Mouse (Mus musculus) testis, adult 2 months (tissue): ENCODE measurements at regions not wholly inside any gene's neighbourhood (a gene's known extent, or its start where the extent isn't known, plus 50 kb on each side); places are given as distances from the start of the nearest gene placed in this dataset.

Source experiments
- H3K27ac ChIP-seq: fragments of 200-500 bp; 2 replicates; pipeline ENCODE4 v1.5.1; 2012; ENCODE audit warnings: low read depth, low read length; ENCODE audit not compliant: control insufficient read depth, insufficient read depth
- H3K27me3 ChIP-seq: fragments of 200-500 bp; 2 replicates; pipeline ENCODE4 v1.6.1; 2012; ENCODE audit warnings: mild to moderate bottlenecking, low read length, moderate library complexity; ENCODE audit not compliant: control insufficient read depth, insufficient read depth
- H3K36me3 ChIP-seq: fragments of 200-500 bp; 2 replicates; pipeline ENCODE4 v1.6.1; 2012; ENCODE audit warnings: mild to moderate bottlenecking, low read length; ENCODE audit not compliant: control insufficient read depth, insufficient read depth
- H3K4me1 ChIP-seq: fragments of 200-500 bp; 2 replicates; pipeline ENCODE4 v1.6.1; 2012; ENCODE audit warnings: low read length; ENCODE audit not compliant: control insufficient read depth, insufficient read depth
- H3K4me3 ChIP-seq: fragments of 200-500 bp; 2 replicates; pipeline ENCODE4 v1.5.1; 2012; ENCODE audit warnings: low read depth, mild to moderate bottlenecking, low read length, moderate library complexity, mixed read lengths; ENCODE audit not compliant: control insufficient read depth
- CTCF ChIP-seq: fragments of 200-500 bp; IDR thresholded peaks from 2 replicates; pipeline ENCODE4 v1.5.1; 2012; ENCODE audit warnings: low read depth, mild to moderate bottlenecking, inconsistent platforms, low read length, moderate library complexity; ENCODE audit not compliant: control insufficient read depth, insufficient read depth, insufficient replicate concordance
- POLR2A ChIP-seq: fragments of 200-500 bp; IDR thresholded peaks from 2 replicates; pipeline ENCODE4 v1.6.1; 2012; ENCODE audit warnings: low read depth, mild to moderate bottlenecking, inconsistent platforms, low read length, moderate library complexity; ENCODE audit not compliant: control insufficient read depth

DNA sequence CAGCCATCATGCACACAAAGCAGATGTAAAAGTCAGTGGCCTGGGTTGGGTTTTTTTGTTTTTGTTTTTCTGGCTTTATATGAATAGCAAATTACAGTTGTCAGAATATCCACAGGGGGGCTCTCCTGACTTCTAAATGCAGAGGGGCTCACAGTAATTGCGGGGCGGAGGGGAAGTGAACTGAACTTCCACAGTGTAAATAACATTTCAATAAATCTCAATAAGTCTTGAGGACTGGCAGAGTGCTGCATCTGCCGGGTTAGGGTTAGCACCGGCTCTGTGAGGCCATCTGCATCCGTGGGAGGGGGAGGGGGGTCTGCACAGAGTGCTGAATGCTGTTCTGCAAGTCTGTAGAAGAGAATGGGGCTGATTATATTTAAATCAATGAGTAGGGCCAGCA, 50.3 kb upstream of the Arl4c start:
- H3K27me3 ChIP-seq = no peaks in the 10 kb centered on the region
- no peak overlapping the region for H3K4me3 ChIP-seq
- no peak for TF ChIP-seq POLR2A
- TF ChIP-seq CTCF = no peak
- H3K27ac ChIP-seq = no peak overlapping the region
- H3K4me1 ChIP-seq = no peaks in the 10 kb centered on the region
- H3K36me3 ChIP-seq = no peaks in the 10 kb centered on the region

DNA sequence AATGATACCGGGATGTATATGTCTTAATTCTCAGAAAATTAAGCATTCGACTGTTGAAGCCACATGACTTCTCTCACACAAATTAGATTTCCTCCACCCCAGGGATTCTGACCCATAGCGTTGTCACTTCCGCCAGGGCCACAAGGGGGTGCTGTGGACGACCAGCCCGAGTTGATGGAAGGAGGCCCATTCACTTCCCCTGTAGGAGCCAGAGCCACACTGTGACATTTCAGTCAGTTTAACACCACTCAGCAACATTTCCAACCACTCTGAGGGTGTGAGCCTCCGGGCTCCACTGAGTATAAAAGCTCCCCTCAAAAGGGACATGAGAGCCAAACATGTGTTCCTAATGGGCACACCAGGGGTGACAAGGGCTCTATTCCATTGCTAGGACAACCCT, 54.6 kb upstream of the Arl4c start:
- Histone ChIP-seq H3K4me1 (peaks cover 5% of the 10 kb centered on the region), H3K4me3 (no peak overlapping the region), H3K36me3 (no peaks in the 10 kb centered on the region), H3K27me3 (no peaks in the 10 kb centered on the region), H3K27ac (no peak overlapping the region)
- no peak for TF ChIP-seq POLR2A
- peak; percentile 67; the same call in 1 of the 2 replicates for TF ChIP-seq CTCF

DNA sequence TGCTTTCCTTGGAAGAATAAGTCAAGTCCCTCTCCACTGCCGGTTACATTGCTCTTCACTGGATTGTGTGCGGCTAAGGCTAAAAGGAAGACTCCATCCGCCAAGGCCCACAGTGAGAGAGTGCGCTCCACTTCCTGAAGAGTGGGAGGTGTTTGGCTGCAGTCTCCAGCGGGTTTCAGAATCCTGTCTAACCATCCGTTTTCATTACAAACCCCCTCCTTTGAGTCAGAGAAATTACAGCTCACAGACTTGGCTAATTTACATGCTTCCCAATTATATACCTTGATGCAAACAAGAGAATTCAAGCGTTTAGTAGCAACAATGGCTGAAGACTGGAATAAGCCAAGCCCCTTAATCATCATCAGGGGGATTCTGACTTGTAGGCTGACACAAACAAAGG, 55.1 kb upstream of the Arl4c start:
- H3K27ac ChIP-seq = no peak overlapping the region

DNA sequence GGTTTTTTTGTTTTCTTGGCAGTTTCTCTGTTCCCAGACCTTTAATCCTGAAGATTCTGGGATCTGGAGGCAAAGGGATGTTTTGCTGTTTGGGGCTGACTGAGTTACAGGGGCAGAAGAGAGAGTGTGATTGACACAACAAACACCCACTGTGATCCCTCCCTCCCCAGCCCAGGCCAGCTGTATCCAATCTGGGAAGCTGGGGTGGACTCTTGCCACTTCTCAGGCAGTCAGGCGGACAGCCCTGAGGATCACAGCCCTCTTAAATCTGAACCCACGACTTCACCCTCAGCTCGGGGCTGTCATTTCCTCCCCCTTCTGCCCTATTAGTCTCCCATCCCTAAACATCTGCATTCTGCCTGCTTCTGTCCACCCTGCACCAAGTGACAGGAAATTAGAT, 55.7 kb upstream of the Arl4c start:
- H3K27ac ChIP-seq = no peak overlapping the region
- TF ChIP-seq CTCF (no peak), POLR2A (no peak)

More for the DNA sequence above, 55.1 kb upstream of the Arl4c start:
- TF ChIP-seq CTCF = no peak
- no peak for TF ChIP-seq POLR2A
- peaks cover 5% of the 10 kb centered on the region for H3K4me1 ChIP-seq
- H3K4me3 ChIP-seq = no peak overlapping the region
- no peaks in the 10 kb centered on the region for H3K27me3 ChIP-seq
- no peaks in the 10 kb centered on the region for H3K36me3 ChIP-seq

DNA sequence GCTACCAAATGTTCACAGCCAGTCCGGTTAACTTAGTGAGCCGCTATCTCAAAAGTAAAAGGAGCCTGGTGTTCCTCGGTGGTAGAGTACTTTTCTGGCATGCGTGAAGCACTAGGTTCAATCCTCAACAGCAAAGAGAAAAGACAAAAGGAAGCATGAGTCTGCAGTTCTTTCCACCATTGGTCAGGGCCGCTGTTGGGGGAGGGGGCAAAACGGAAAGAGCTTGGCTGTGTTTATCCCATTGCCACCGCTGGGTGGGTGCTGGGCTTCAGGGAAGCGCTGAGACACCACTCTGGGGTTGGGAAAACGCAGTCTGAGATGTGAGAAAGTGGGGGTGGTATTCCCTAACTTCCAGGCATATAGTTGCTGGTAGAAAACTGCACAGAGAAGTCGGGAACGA, 58.6 kb upstream of the Arl4c start:
- no peak for TF ChIP-seq CTCF
- Histone ChIP-seq H3K4me3 (peak overlapping the region; percentile 40; the same call in 1 of the 2 replicates), H3K27me3 (no peaks in the 10 kb centered on the region), H3K27ac (peak overlapping the region; percentile 24), H3K4me1 (peaks cover 5% of the 10 kb centered on the region), H3K36me3 (no peaks in the 10 kb centered on the region)

More for the DNA sequence above, 55.7 kb upstream of the Arl4c start:
- Histone ChIP-seq H3K36me3 (no peaks in the 10 kb centered on the region), H3K27me3 (no peaks in the 10 kb centered on the region), H3K4me1 (peaks cover 5% of the 10 kb centered on the region), H3K4me3 (no peak overlapping the region)

DNA sequence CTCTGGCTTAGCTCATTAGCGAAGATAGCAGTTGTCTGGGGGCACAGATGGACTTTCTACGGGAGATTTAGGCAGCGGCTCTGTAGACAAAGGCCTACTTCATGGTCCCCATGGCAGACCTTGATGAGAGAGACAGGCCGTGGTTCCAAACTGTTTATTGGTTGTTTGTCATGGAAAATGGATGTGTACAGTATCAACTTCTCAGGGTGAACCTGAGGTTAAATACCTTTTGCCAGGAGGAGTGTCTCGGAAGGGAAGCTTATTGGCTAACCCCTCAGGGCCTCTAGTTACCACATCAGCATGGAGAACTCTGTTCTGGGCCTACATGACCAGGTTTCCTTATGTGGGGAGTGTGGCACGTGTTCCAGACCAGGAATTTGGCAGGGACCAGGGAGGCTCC, 59.1 kb upstream of the Arl4c start:
- H3K27ac ChIP-seq = peak overlapping the region; percentile 24

DNA sequence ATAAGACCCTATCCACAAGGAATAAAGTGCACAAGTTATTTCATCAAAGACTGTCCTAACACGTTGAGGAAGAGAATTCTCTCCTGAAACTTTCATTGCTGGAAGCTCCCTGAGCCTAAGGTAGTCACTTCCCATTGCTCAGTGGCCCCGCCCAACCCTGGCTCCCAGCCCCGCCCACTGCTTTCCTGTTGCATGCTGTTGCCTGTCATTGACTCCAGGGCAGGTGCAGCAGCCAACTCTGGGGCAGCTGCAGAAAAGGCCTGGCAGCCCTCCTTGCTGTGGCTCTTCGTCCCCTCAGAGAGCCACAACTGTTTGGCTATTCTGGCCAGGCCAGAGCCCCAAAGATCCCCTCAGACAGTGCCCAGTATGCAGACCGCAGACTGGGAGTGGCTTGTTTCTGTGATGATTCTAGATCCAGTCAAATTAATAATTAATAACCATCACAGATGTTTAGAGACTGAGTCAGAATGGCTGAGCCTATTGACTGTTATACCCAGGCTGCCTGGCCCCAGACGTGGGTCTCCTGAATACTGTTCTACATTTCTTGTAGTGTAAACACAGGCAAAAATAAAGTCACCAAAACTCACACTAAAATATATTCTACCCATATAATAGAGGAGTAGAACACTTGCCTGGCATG, 61.8 kb upstream of the Arl4c start:
- no peaks in the 10 kb centered on the region for H3K36me3 ChIP-seq
- H3K27me3 ChIP-seq = no peaks in the 10 kb centered on the region
- no peak overlapping the region for H3K4me3 ChIP-seq
- H3K4me1 ChIP-seq = peaks cover 5% of the 10 kb centered on the region
- TF ChIP-seq POLR2A (no peak), CTCF (no peak)
- no peak overlapping the region for H3K27ac ChIP-seq

More for the DNA sequence above, 59.1 kb upstream of the Arl4c start:
- Histone ChIP-seq H3K4me1 (peaks cover 5% of the 10 kb centered on the region), H3K4me3 (no peak overlapping the region), H3K27me3 (no peaks in the 10 kb centered on the region), H3K36me3 (no peaks in the 10 kb centered on the region)
- TF ChIP-seq CTCF (no peak), POLR2A (no peak)
